Mouse (Mus musculus): ENCODE results near the gene Khsrp.

DNA sequence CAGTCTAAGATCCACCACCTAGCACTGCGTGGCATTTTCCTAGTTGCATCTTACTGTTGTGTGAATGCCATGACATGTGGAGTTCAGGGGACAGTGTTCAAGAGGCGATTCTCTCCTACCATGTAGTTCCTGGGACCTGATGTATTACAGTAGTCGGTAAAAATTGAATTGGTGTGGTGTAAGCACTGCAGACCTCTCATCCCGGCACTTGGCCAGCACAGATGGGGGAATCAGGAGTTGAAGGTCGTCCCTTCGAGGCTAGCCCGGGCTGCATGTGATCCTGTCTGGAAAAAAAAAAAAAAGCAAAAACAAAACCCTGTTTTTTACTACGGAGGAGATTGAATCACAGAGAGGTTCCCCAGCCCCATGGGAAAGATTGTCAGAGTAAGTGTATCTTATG is 36.3 kb downstream of the Khsrp start:
- no peak for TF ChIP-seq POLR2A (IDR thresholded peaks at IDR 0.05; ENCODE audit: insufficient read depth, low read depth, low read length)
- no peak for TF ChIP-seq CTCF (IDR thresholded peaks at IDR 0.05)

Data from heart, adult 2 months (tissue).